Mouse (Mus musculus): ENCODE results near the gene Ptch2. TPM values are rescaled to one million over a fixed set of nuclear protein-coding genes. Genes with fewer than 3 reads are reported as not detected.

Ptch2 gene
- polyA plus RNA-seq, 1 experiment from 2014 or later, result 6.4 TPM

DNA sequence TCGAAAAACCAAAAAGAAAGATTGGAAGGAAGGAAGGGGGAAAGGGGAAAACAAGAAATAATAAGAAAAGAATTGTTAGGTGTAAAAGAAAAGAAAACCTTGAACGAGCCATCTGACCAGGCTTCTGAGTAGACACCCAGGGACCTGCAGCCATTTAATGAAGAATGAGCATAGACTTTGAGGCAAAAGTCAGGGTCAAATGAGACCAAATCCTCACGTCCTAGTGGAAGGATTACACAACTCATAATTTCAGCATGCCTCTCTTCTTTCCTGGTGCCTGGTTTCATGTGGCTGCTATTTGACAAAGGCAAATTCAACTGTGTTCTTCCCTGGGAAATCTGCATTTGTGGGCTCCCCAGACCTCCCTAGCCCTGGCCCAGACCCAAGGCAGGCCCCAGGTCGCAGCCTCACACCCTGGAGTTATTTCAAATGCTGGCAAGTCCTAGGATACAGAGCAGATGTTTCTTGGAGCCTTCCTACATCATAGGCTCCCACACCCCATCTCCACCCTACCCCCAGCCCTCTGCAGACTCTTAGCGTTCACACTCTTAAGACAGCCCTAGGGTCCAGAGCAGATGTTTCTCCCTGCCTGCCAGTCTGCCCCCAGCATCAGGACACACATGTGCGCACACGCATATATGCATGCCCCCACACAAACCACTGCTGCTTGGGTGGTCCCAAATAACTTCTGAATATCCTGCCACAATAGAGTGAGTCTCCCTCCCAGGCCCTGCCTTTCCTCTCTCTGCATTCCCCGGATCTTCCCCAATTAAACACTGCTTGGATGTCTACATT is 2.3 kb downstream of the Ptch2 start:
- H3K4me2 ChIP-seq (ENCODE audit: low read depth, low read length), result peak overlapping the region; percentile 90
- no peak overlapping the region for H3K27ac ChIP-seq (ENCODE audit: low read depth, low read length)
- no peaks in the 10 kb centered on the region for H3K36me3 ChIP-seq (ENCODE audit: control insufficient read depth, insufficient read depth, low read length)
- peaks cover 5% of the 10 kb centered on the region; the same call in 1 of the 2 replicates for H3K4me1 ChIP-seq (ENCODE audit: control insufficient read depth, insufficient read depth, low read length)
- no peak for ATAC-seq (ENCODE audit: low read depth)
- no peaks in the 10 kb centered on the region for H3K9me3 ChIP-seq (ENCODE audit: control insufficient read depth, low read length)
- no peak overlapping the region for H3K4me3 ChIP-seq (ENCODE audit: low read depth, low read length)
- H3K27me3 ChIP-seq (ENCODE audit: control insufficient read depth, insufficient read depth, low read length), result no peaks in the 10 kb centered on the region
- 56% methylated on average over 8 of the region's 8 CpGs for WGBS
- no peak overlapping the region; the same call in 1 of the 2 replicates for H3K9ac ChIP-seq (replicated peaks; ENCODE audit: low read depth, low read length)

DNA sequence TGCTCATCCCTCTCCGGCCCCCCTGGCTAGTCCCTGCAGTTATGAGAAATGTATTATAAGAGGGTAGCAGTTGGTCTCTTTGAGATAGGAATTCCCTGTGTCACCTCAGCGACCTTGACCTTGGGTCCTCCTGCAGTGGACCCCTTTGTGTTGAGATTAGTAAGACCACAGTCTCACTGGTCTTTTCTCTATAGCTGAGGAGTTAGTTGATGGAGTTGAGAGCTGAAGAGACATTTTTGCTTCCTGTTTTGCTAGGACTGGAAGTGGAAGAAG is 2.8 kb downstream of the Ptch2 start:
- Histone ChIP-seq H3K9me3 (ENCODE audit: control insufficient read depth, low read length) (no peaks in the 10 kb centered on the region), H3K4me2 (ENCODE audit: low read depth, low read length) (peak overlapping the region; percentile 21; the same call in 1 of the 2 replicates), H3K4me3 (ENCODE audit: low read depth, low read length) (no peak overlapping the region), H3K27me3 (ENCODE audit: control insufficient read depth, insufficient read depth, low read length) (no peaks in the 10 kb centered on the region), H3K9ac (replicated peaks; ENCODE audit: low read depth, low read length) (no peak overlapping the region), H3K27ac (ENCODE audit: low read depth, low read length) (no peak overlapping the region), H3K4me1 (ENCODE audit: control insufficient read depth, insufficient read depth, low read length) (peaks cover 5% of the 10 kb centered on the region; the same call in 1 of the 2 replicates), H3K36me3 (ENCODE audit: control insufficient read depth, insufficient read depth, low read length) (no peaks in the 10 kb centered on the region)
- no peak for ATAC-seq (ENCODE audit: low read depth)
- 76% methylated on average over 2 of the region's 2 CpGs for WGBS

DNA sequence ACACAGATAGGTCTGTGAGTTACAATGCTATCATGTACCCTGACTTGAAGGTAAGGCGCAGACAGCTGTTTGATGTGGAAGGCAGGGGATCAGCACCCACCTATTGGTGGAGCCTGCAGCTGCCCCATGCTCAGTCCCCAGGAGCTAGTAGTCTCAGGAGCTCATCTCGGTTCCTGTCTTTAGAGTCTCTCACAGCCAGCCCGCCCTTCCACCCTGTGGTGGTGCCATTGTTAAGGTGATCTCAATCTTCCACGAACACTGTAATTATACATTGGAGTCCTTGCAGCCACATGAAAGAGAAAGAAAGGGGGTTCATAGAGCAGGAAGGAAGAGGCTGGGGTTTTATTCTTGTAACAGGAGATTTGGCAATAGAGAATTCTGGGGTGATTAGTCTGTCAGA is 4.2 kb downstream of the Ptch2 start:
- H3K27me3 ChIP-seq (ENCODE audit: control insufficient read depth, insufficient read depth, low read length), result no peaks in the 10 kb centered on the region
- ATAC-seq (ENCODE audit: low read depth), result no peak
- H3K4me2 ChIP-seq (ENCODE audit: low read depth, low read length), result no peak overlapping the region
- no peaks in the 10 kb centered on the region for H3K9me3 ChIP-seq (ENCODE audit: control insufficient read depth, low read length)
- H3K27ac ChIP-seq (ENCODE audit: low read depth, low read length), result no peak overlapping the region
- H3K4me1 ChIP-seq (ENCODE audit: control insufficient read depth, insufficient read depth, low read length), result peaks cover 5% of the 10 kb centered on the region; the same call in 1 of the 2 replicates
- H3K9ac ChIP-seq (replicated peaks; ENCODE audit: low read depth, low read length), result no peak overlapping the region
- WGBS, result 75% methylated on average over 4 of the region's 4 CpGs
- H3K4me3 ChIP-seq (ENCODE audit: low read depth, low read length), result no peak overlapping the region
- no peaks in the 10 kb centered on the region for H3K36me3 ChIP-seq (ENCODE audit: control insufficient read depth, insufficient read depth, low read length)

- Histone ChIP-seq H3K4me2 (ENCODE audit: low read depth, low read length) (no peak overlapping the region), H3K27ac (ENCODE audit: low read depth, low read length) (no peak overlapping the region), H3K9ac (replicated peaks; ENCODE audit: low read depth, low read length) (no peak overlapping the region), H3K27me3 (ENCODE audit: control insufficient read depth, insufficient read depth, low read length) (no peaks in the 10 kb centered on the region), H3K4me1 (ENCODE audit: control insufficient read depth, insufficient read depth, low read length) (peaks cover 5% of the 10 kb centered on the region; the same call in 1 of the 2 replicates), H3K4me3 (ENCODE audit: low read depth, low read length) (no peak overlapping the region), H3K36me3 (ENCODE audit: control insufficient read depth, insufficient read depth, low read length) (no peaks in the 10 kb centered on the region), H3K9me3 (ENCODE audit: control insufficient read depth, low read length) (no peaks in the 10 kb centered on the region)
- no peak for ATAC-seq (ENCODE audit: low read depth)
- 52% methylated on average over 7 of the region's 7 CpGs for WGBS
Measured at GRCm38 (mm10) chr4:117101218-117101617, 5.3 kb downstream of the Ptch2 start.

GRCm38 (mm10) chr4:117104672-117105071 is 8.8 kb downstream of the Ptch2 start:
- no peak for ATAC-seq (ENCODE audit: low read depth)

DNA sequence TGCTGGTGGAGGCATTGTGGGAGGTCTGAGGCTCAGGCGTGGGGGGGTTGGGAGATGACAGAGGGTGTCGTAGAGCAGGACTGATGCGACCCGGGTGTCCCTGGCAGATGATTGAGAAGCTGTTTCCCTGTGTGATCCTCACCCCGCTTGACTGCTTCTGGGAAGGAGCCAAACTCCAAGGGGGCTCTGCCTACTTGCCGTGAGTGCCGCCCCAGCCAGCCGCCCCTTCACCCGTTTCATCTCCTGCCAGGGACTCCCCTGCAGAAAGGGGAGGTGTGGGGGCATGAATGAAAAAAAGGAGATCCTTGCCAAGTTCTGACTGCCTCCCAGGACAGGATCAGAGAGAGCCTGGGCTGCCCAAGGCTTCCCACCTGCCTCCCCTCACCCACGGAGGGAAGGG is 9.3 kb downstream of the Ptch2 start:
- Histone ChIP-seq H3K4me1 (ENCODE audit: control insufficient read depth, insufficient read depth, low read length) (no peaks in the 10 kb centered on the region), H3K9ac (replicated peaks; ENCODE audit: low read depth, low read length) (no peak overlapping the region; the same call in 1 of the 2 replicates), H3K36me3 (ENCODE audit: control insufficient read depth, insufficient read depth, low read length) (peaks cover 8% of the 10 kb centered on the region), H3K27me3 (ENCODE audit: control insufficient read depth, insufficient read depth, low read length) (no peaks in the 10 kb centered on the region), H3K27ac (ENCODE audit: low read depth, low read length) (no peak overlapping the region), H3K4me2 (ENCODE audit: low read depth, low read length) (no peak overlapping the region), H3K9me3 (ENCODE audit: control insufficient read depth, low read length) (no peaks in the 10 kb centered on the region), H3K4me3 (ENCODE audit: low read depth, low read length) (no peak overlapping the region)
- WGBS, result 61% methylated on average over 10 of the region's 10 CpGs
- ATAC-seq (ENCODE audit: low read depth), result peak; percentile 45; the same call in 1 of the 2 replicates

More at GRCm38 (mm10) chr4:117104672-117105071, 8.8 kb downstream of the Ptch2 start:
- no peaks in the 10 kb centered on the region for H3K9me3 ChIP-seq (ENCODE audit: control insufficient read depth, low read length)
- peaks cover 8% of the 10 kb centered on the region for H3K36me3 ChIP-seq (ENCODE audit: control insufficient read depth, insufficient read depth, low read length)
- H3K9ac ChIP-seq (replicated peaks; ENCODE audit: low read depth, low read length), result no peak overlapping the region; the same call in 1 of the 2 replicates
- no peaks in the 10 kb centered on the region for H3K27me3 ChIP-seq (ENCODE audit: control insufficient read depth, insufficient read depth, low read length)
- H3K4me1 ChIP-seq (ENCODE audit: control insufficient read depth, insufficient read depth, low read length), result no peaks in the 10 kb centered on the region
- no peak overlapping the region for H3K27ac ChIP-seq (ENCODE audit: low read depth, low read length)
- H3K4me2 ChIP-seq (ENCODE audit: low read depth, low read length), result no peak overlapping the region
- H3K4me3 ChIP-seq (ENCODE audit: low read depth, low read length), result no peak overlapping the region
- 85% methylated on average over 10 of the region's 10 CpGs for WGBS

DNA sequence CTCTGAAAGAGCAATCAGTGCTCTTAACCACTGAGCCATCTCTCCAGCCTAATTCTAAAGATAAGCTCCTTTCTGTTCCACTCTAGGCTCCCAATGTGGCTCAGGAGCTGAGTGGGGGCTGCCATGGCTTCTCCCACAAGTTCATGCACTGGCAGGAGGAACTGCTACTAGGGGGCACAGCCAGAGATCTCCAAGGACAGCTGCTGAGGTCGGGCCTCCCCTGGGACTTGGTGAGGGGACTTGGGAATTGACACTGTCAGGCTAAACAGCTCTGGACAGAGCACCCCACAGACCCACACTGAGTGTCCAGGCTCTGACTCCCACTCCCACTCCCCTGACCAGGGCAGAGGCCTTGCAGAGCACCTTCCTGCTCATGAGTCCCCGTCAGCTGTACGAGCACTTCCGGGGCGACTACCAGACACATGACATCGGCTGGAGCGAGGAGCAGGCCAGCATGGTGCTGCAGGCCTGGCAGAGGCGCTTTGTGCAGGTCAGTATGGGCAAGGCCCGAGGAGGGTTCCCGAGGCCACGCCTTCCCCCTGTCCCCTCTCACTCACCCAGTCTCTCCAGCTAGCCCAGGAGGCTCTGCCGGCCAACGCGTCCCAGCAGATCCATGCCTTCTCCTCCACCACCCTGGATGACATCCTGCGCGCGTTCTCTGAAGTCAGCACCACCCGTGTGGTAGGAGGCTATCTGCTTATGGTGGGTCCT is 12.1 kb downstream of the Ptch2 start:
- Histone ChIP-seq H3K4me2 (ENCODE audit: low read depth, low read length) (no peak overlapping the region), H3K9ac (replicated peaks; ENCODE audit: low read depth, low read length) (no peak overlapping the region), H3K4me3 (ENCODE audit: low read depth, low read length) (no peak overlapping the region), H3K9me3 (ENCODE audit: control insufficient read depth, low read length) (no peaks in the 10 kb centered on the region), H3K36me3 (ENCODE audit: control insufficient read depth, insufficient read depth, low read length) (peaks cover 17% of the 10 kb centered on the region), H3K4me1 (ENCODE audit: control insufficient read depth, insufficient read depth, low read length) (no peaks in the 10 kb centered on the region), H3K27ac (ENCODE audit: low read depth, low read length) (no peak overlapping the region), H3K27me3 (ENCODE audit: control insufficient read depth, insufficient read depth, low read length) (no peaks in the 10 kb centered on the region)
- ATAC-seq (ENCODE audit: low read depth), result no peak
- 94% methylated on average over 18 of the region's 18 CpGs for WGBS

GRCm38 (mm10) chr4:117108524-117108849 is 12.6 kb downstream of the Ptch2 start:
- H3K4me3 ChIP-seq (ENCODE audit: low read depth, low read length), result no peak overlapping the region
- no peak for ATAC-seq (ENCODE audit: low read depth)
- 94% methylated on average over 6 of the region's 6 CpGs for WGBS
- no peak overlapping the region for H3K4me2 ChIP-seq (ENCODE audit: low read depth, low read length)
- peaks cover 17% of the 10 kb centered on the region for H3K36me3 ChIP-seq (ENCODE audit: control insufficient read depth, insufficient read depth, low read length)
- H3K27ac ChIP-seq (ENCODE audit: low read depth, low read length), result no peak overlapping the region
- H3K9me3 ChIP-seq (ENCODE audit: control insufficient read depth, low read length), result no peaks in the 10 kb centered on the region
- H3K9ac ChIP-seq (replicated peaks; ENCODE audit: low read depth, low read length), result no peak overlapping the region
- no peaks in the 10 kb centered on the region for H3K27me3 ChIP-seq (ENCODE audit: control insufficient read depth, insufficient read depth, low read length)
- no peaks in the 10 kb centered on the region for H3K4me1 ChIP-seq (ENCODE audit: control insufficient read depth, insufficient read depth, low read length)

GRCm38 (mm10) chr4:117109330-117109729 is 13.5 kb downstream of the Ptch2 start:
- Histone ChIP-seq H3K4me3 (ENCODE audit: low read depth, low read length) (no peak overlapping the region), H3K4me1 (ENCODE audit: control insufficient read depth, insufficient read depth, low read length) (no peaks in the 10 kb centered on the region), H3K4me2 (ENCODE audit: low read depth, low read length) (no peak overlapping the region), H3K27ac (ENCODE audit: low read depth, low read length) (no peak overlapping the region), H3K9ac (replicated peaks; ENCODE audit: low read depth, low read length) (no peak overlapping the region), H3K27me3 (ENCODE audit: control insufficient read depth, insufficient read depth, low read length) (no peaks in the 10 kb centered on the region), H3K36me3 (ENCODE audit: control insufficient read depth, insufficient read depth, low read length) (peaks cover 17% of the 10 kb centered on the region), H3K9me3 (ENCODE audit: control insufficient read depth, low read length) (no peaks in the 10 kb centered on the region)
- no peak for ATAC-seq (ENCODE audit: low read depth)
- 93% methylated on average over 25 of the region's 25 CpGs for WGBS
